Mouse (Mus musculus) heart, adult 2 months (tissue): Measurements from ENCODE around the gene Clec2g. TPM values are rescaled to one million over a fixed set of nuclear protein-coding genes. Genes with fewer than 3 reads are reported as not detected.
"Not testable (repeated sequence)": the region's sequence is repeated elsewhere in the genome, so short reads cannot be mapped to it uniquely, and the experiment has no call there.

Source experiments
- DNase-seq, 2 experiments: peaks; one replicate each; pipeline ENCODE4 v3.0.0; 2021
- H3K27ac ChIP-seq: fragments of 200-600 bp; 2 replicates; pipeline ENCODE4 v1.8.1; 2022
- H3K27me3 ChIP-seq: fragments of 200-500 bp; 2 replicates; pipeline ENCODE4 v1.6.1; 2012; ENCODE audit warnings: mild to moderate bottlenecking, low read length, inconsistent platforms, mixed read lengths; ENCODE audit not compliant: control insufficient read depth, insufficient read depth
- H3K36me3 ChIP-seq: fragments of 200-500 bp; 2 replicates; pipeline ENCODE4 v1.6.1; 2012; ENCODE audit warnings: low read length, inconsistent platforms; ENCODE audit not compliant: control insufficient read depth, insufficient read depth
- H3K4me1 ChIP-seq: fragments of 200-500 bp; 2 replicates; pipeline ENCODE4 v1.6.1; 2011; ENCODE audit warnings: low read length; ENCODE audit not compliant: control insufficient read depth, insufficient read depth
- H3K4me3 ChIP-seq: fragments of 200-600 bp; 2 replicates; pipeline ENCODE4 v1.8.1; 2022
- H3K79me2 ChIP-seq: fragments of 200-500 bp; replicated peaks from 2 replicates; pipeline ENCODE4 v1.6.1; 2012; ENCODE audit warnings: mild to moderate bottlenecking, inconsistent platforms, low read length, moderate library complexity, mixed read lengths; ENCODE audit not compliant: control insufficient read depth, insufficient read depth
- H3K9ac ChIP-seq: fragments of 200-500 bp; 2 replicates; pipeline ENCODE4 v1.6.1; 2012; ENCODE audit warnings: low read depth, mild to moderate bottlenecking, control low read depth, inconsistent platforms, low read length, mixed read lengths
- CTCF ChIP-seq: fragments of 200-600 bp; IDR thresholded peaks from 2 replicates; pipeline ENCODE4 v1.8.1; 2022; ENCODE audit warnings: antibody characterized with exemption, mild to moderate bottlenecking, moderate library complexity
- EP300 ChIP-seq: fragments of 200-500 bp; IDR thresholded peaks from 2 replicates; pipeline ENCODE4 v1.6.1; 2011; ENCODE audit warnings: low read depth, low read length, control low read depth; ENCODE audit not compliant: insufficient read depth
- POLR2A ChIP-seq: fragments of 200-500 bp; IDR thresholded peaks from 2 replicates; pipeline ENCODE4 v1.6.1; 2011; ENCODE audit warnings: mild to moderate bottlenecking, low read depth, low read length, control low read depth; ENCODE audit not compliant: insufficient read depth
- WGBS: fragments of 180-500 bp; shearing (Covaris S2); methylation state at CpG from one replicate; pipeline ENCODE4 v1.1.7; 2018; 5-methylcytosine and 5-hydroxymethylcytosine counted together
- intact Hi-C: fragments of 180-260 bp; cut with DNase I; formaldehyde crosslinking; loops from one replicate; pipeline ENCODE4 v1.15.1; 2025
- polyA plus RNA-seq: library from polyadenylated mRNA; depleted of rRNA; stranded (reverse); fragments of >200 nt; gene quantifications from 2 replicates; pipeline ENCODE4 v1.2.3, GENCODE M21; 2012
- total RNA-seq, 2 experiments: library from RNA; stranded (reverse); gene quantifications; 2 replicates each; pipeline ENCODE4 v1.2.3; 2021

The Clec2g gene
- total and polyA plus RNA-seq, 3 experiments: 1.5 to 2.9 TPM; not detected in 1

DNA sequence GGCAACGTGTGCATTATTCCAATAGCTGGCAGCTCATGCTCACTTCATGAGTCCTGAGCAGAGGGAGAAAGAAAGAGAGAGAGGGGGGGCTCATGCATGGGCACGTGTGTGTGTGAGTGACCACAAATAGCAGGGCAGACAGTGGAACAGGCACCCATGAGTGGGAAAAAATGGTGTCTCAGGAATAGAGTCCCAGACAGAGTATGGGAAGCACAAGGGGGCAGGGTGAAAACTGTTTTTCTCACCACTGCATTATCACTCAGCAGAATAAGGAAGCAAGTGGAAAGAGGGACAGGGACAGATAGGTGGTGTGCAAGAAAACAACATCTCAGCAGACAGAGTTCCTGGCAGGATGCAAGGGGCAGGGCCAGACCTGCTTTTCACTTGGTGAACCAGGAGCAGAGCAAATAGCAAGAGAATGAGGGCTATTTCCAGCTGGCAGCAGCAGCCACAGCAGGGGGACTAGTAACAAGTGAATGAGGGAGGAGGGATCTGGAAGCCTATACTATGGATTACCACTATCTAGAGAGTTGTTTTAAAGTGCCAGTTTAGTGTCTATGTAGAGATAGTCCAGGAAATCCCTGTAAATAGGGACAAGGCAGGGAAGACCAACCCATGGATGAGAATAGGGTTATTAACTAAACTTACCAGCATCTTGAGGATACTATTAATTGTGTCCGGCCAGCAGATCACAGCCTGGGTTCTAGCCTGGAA lies 62.0 kb downstream of the Clec2g start:
- no peaks in the 10 kb centered on the region for H3K27me3 ChIP-seq
- intact Hi-C loops: no loop called here
- H3K36me3 ChIP-seq: no peaks in the 10 kb centered on the region
- H3K4me3 ChIP-seq: no peak overlapping the region
- TF ChIP-seq POLR2A: no peak
- TF ChIP-seq CTCF: no peak
- H3K79me2 ChIP-seq: no peaks in the 10 kb centered on the region
- H3K9ac ChIP-seq: no peak overlapping the region
- no peak for DNase-seq
- 49% methylated on average over 3 of the region's 3 CpGs for WGBS
- H3K27ac ChIP-seq: no peak overlapping the region
- peaks cover 5% of the 10 kb centered on the region; the same call in 1 of the 2 replicates for H3K4me1 ChIP-seq

DNA sequence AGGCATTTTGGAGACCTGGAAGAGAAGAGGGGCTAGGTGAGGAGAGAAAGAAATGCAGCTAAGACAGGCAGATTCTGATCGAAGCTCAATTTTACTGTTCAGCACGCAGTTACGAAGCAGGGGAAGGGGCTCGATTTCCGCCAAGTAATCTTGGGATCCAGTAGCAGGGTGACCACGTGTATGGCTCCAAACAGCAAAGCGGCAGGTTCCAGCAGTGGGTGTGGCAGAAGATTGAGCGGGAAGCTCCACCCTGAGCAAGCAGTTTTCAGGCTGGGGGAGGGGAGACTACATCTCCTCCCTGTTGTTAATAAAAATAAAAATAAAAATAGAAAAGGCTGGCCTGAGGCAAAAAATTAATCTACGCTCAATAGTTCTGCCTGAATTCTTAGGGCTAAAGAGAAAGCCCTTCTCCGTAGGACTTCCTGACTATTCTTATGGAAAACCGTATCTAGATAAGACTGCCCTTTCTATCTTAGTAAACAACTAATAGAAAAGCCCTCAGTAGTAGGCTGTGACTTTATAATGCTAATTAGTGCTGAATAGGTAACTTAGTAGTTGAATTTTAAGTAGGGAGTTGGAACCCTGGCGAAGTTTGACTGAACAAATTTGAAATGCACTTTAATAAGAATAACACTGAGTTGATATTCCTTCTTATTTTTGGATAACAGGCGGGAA lies 62.7 kb downstream of the Clec2g start:
- no peaks in the 10 kb centered on the region for H3K27me3 ChIP-seq
- 48% methylated on average over 13 of the region's 13 CpGs for WGBS
- no peaks in the 10 kb centered on the region for H3K79me2 ChIP-seq
- H3K9ac ChIP-seq: no peak overlapping the region
- DNase-seq: no peak
- H3K36me3 ChIP-seq: no peaks in the 10 kb centered on the region
- intact Hi-C loops: no loop called here
- peaks cover 5% of the 10 kb centered on the region; the same call in 1 of the 2 replicates for H3K4me1 ChIP-seq
- no peak overlapping the region for H3K4me3 ChIP-seq
- H3K27ac ChIP-seq: no peak overlapping the region
- TF ChIP-seq EP300 (no peak), CTCF (no peak), POLR2A (no peak)

DNA sequence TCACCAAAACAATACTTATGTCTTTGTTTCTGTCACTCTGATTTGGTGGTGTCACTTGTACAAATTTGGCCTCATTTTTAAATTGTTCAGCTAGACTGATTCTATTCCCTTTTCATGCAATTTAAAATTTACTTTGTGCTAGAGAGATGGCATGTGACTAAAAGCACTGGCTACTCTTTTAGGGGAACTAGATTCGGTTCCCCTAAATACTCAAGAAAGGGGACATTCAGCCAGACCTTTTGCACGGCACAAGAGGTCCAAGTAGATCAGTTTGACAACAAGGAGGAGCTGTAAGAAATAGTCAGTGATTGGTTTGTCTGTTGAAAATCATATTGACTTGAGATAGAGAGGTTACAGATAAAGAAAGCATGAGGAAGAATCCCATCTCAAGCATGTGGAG lies 67.2 kb downstream of the Clec2g start:
- WGBS: 81% methylated on average over 2 of the region's 2 CpGs
- Histone ChIP-seq H3K4me1 (peaks cover 3% of the 10 kb centered on the region; the same call in 1 of the 2 replicates), H3K27ac (no peak overlapping the region)

DNA sequence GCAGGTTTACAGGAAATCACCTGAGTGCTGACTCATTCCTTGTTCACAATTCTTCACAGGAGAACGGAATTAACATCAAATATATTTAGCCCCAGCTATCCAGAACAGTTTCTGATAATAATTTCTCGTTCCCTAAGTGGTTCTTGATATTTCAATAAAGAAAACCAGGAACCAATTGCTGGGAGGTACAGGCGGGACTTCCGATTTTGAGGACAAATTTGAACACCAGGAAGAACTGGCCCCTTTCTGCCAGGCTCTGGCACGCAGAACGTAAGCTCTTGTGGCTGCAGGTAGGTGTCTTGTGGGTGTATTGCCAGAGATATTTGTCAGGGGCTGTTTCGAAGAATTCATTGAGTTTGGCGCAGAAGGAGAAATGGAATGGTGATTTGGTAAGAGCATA lies 74.4 kb downstream of the Clec2g start:
- 83% methylated on average over 8 of the region's 8 CpGs for WGBS
- H3K4me3 ChIP-seq: no peak overlapping the region
- H3K4me1 ChIP-seq: no peaks in the 10 kb centered on the region
- H3K36me3 ChIP-seq: no peaks in the 10 kb centered on the region
- DNase-seq: no peak
- H3K79me2 ChIP-seq: no peaks in the 10 kb centered on the region
- no peak overlapping the region for H3K27ac ChIP-seq
- TF ChIP-seq POLR2A: no peak
- TF ChIP-seq CTCF: no peak
- no peak for TF ChIP-seq EP300
- intact Hi-C loops: no loop called here
- no peak overlapping the region for H3K9ac ChIP-seq
- no peaks in the 10 kb centered on the region for H3K27me3 ChIP-seq

More for the DNA sequence above, 67.2 kb downstream of the Clec2g start:
- Histone ChIP-seq H3K4me3 (no peak overlapping the region), H3K9ac (no peak overlapping the region), H3K27me3 (no peaks in the 10 kb centered on the region), H3K36me3 (no peaks in the 10 kb centered on the region), H3K79me2 (no peaks in the 10 kb centered on the region)
- intact Hi-C loops: no loop called here
- DNase-seq: no peak
- TF ChIP-seq POLR2A (no peak), EP300 (no peak), CTCF (no peak)

DNA sequence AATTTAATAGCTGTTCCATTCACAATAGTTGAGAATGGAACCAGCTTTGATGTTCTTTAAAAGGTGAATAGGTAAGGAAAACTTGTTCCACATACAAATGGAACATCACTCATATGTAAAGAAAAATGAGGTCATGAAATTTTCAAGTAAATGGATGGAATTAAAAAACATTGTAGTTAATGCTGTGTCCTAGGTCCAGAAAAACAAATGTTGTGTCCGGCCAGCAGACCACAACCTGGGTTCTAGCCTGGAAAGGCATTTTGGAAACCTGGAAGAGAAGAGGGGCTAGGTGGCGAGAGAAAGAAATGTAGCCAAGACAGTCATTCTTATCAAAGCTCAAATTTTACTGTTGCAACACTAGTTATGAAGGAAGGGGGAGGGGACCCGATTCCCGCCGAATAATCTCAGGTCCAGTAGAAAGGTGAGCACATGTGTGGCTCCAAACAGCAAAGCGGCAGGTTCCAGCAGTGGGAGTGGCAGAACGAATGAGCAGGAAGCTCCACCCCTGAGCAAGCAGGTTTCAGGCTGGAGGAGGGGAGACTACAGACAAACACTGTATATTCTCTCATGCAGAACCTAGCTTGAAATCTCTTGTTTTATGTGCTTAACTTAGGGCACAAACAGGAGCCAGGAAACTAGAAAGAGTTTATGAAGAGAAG lies 75.8 kb downstream of the Clec2g start:
- WGBS: 73% methylated on average over 7 of the region's 7 CpGs
- H3K36me3 ChIP-seq, H3K27me3 ChIP-seq, H3K9ac ChIP-seq, H3K27ac ChIP-seq, H3K4me3 ChIP-seq, H3K79me2 ChIP-seq, DNase-seq, intact Hi-C loops, H3K4me1 ChIP-seq: not testable (repeated sequence)

DNA sequence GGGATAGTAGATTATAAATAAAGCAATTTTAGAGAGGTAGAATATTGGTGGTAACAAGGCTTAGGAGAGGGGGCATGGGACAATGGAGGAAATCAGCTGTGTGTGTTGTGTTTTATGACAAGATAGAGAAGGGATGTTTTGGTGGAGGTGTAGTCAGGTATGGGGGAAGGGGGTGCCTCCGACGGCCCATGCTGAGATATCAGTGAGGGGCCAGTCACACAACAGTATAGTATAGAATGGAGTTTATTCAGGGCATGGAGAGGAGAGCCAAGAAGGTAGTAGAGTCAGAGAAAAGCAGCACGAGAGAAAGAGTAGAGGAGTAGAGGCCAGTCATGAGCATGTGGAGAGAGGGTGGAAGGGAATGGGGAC lies 76.3 kb downstream of the Clec2g start:
- Histone ChIP-seq H3K36me3 (no peaks in the 10 kb centered on the region), H3K4me3 (no peak overlapping the region), H3K79me2 (no peaks in the 10 kb centered on the region), H3K4me1 (no peaks in the 10 kb centered on the region), H3K27ac (no peak overlapping the region), H3K9ac (no peak overlapping the region), H3K27me3 (no peaks in the 10 kb centered on the region)
- no peak for TF ChIP-seq EP300
- no peak for TF ChIP-seq POLR2A
- no peak for TF ChIP-seq CTCF
- intact Hi-C loops: no loop called here
- no peak for DNase-seq
- 74% methylated on average over 3 of the region's 3 CpGs for WGBS

DNA sequence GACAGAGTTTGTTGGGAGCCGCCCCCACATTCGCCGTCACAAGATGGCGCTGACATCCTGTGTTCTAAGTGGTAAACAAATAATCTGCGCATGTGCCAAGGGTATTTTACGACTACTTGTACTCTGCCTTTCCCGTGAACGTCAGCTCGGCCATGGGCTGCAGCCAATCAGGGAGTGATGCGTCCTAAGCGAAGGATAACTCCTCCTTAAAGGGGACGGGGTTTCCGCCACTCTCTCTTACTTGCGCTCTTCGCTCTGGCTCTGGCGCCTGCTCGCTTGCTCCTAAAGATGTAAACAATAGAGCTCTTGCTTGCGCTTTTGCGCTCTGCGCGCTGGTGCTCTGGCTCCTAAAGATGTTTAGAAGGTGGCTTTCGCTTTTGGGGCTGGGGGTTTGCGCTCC lies 77.8 kb downstream of the Clec2g start:
- 94% methylated on average over 20 of the region's 23 CpGs for WGBS
- intact Hi-C loops, H3K9ac ChIP-seq, H3K27me3 ChIP-seq, H3K36me3 ChIP-seq, H3K4me1 ChIP-seq, H3K4me3 ChIP-seq, H3K27ac ChIP-seq, DNase-seq, H3K79me2 ChIP-seq: not testable (repeated sequence)
